Mouse (Mus musculus) adrenal gland, postnatal 4 days (tissue): ENCODE measurements at regions not wholly inside any gene's neighbourhood (a gene's known extent, or its start where the extent isn't known, plus 50 kb on each side); places are given as distances from the start of the nearest gene placed in this dataset.
"Not testable (repeated sequence)": the region's sequence is repeated elsewhere in the genome, so short reads cannot be mapped to it uniquely, and the experiment has no call there.

Experiments used
- DNase-seq, 2 experiments: peaks; one replicate each; pipeline ENCODE4 v3.0.0; 2021 to 2022; ENCODE audit warnings: low spot score in 2 of 2, mixed read lengths in 2 of 2

- peak; percentile 18 to 25 for DNase-seq
Observed at GRCm38 (mm10) chr2:147307488-147308386, 54.0 kb upstream of the Pax1 start.

- no peak for DNase-seq
Observed at GRCm38 (mm10) chr2:147306728-147307127, 55.0 kb upstream of the Pax1 start.

- no peak for DNase-seq
Observed at GRCm38 (mm10) chr2:147305262-147305661, 56.5 kb upstream of the Pax1 start.

- DNase-seq, result no peak
Observed at GRCm38 (mm10) chr2:147300503-147300902, 61.2 kb upstream of the Pax1 start.

- DNase-seq, result no peak
Observed at GRCm38 (mm10) chr2:147299359-147299758, 62.4 kb upstream of the Pax1 start.

- DNase-seq, result peak; percentile 5 to 44
Observed at GRCm38 (mm10) chr2:147298499-147298896, 63.2 kb upstream of the Pax1 start.

GRCm38 (mm10) chr2:147297876-147298498 is 63.7 kb upstream of the Pax1 start:
- no peak for DNase-seq

- not testable (repeated sequence) for DNase-seq
Observed at GRCm38 (mm10) chr2:147294926-147295325, 66.8 kb upstream of the Pax1 start.

GRCm38 (mm10) chr2:147293294-147293688 is 68.4 kb upstream of the Pax1 start:
- no peak for DNase-seq

GRCm38 (mm10) chr2:147292387-147293293 is 69.1 kb upstream of the Pax1 start:
- DNase-seq, result no peak

GRCm38 (mm10) chr2:147283390-147283789 is 78.3 kb upstream of the Pax1 start:
- DNase-seq, result no peak

- DNase-seq, result no peak
Observed at GRCm38 (mm10) chr2:147277636-147278035, 83.6 kb upstream of the Nkx2-2 start.

GRCm38 (mm10) chr2:147269171-147269570 is 75.1 kb upstream of the Nkx2-2 start:
- DNase-seq, result no peak

GRCm38 (mm10) chr2:147267901-147268300 is 73.9 kb upstream of the Nkx2-2 start:
- DNase-seq, result no peak

- no peak for DNase-seq
Observed at GRCm38 (mm10) chr2:147267257-147267656, 73.2 kb upstream of the Nkx2-2 start.

GRCm38 (mm10) chr2:147256696-147257095 is 62.7 kb upstream of the Nkx2-2 start:
- DNase-seq, result peak; percentile 24 to 50

GRCm38 (mm10) chr2:147254944-147255343 is 60.9 kb upstream of the Nkx2-2 start:
- DNase-seq, result no peak

- DNase-seq, result no peak
Observed at GRCm38 (mm10) chr2:147254137-147254536, 60.1 kb upstream of the Nkx2-2 start.

GRCm38 (mm10) chr2:147247981-147248514 is 54.0 kb upstream of the Nkx2-2 start:
- DNase-seq, result no peak

GRCm38 (mm10) chr2:147247238-147247637 is 53.2 kb upstream of the Nkx2-2 start:
- no peak for DNase-seq

GRCm38 (mm10) chr2:147244406-147244805 is 50.4 kb upstream of the Nkx2-2 start:
- DNase-seq, result no peak
